8 mouse cellular contexts compared by ENCODE assay signal in the genomic region with DNA sequence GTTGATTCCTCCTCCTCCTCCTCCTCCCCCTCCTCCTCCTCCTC. TPM values are rescaled to one million over a fixed set of nuclear protein-coding genes. Genes with fewer than 3 reads are reported as not detected.
DNase-seq lines count a peak whose midpoint lies in the region; ATAC-seq and TF ChIP-seq lines count a peak whose summit lies in the region.
"Not testable (repeated sequence)": the region's sequence is repeated elsewhere in the genome, so short reads cannot be mapped to it uniquely, and the experiment has no call there.

A gene (minus strand): TSS at position 5 of the 44 bp plus-strand sequence.

- H3K79me2 ChIP-seq in CH12.LX (replicated peaks; ENCODE audit: control insufficient read depth, extremely low read depth, insufficient read depth, poor library complexity, severe bottlenecking) = peaks cover 23% of the 10 kb centered on the region

- peak within 1 kb of the TSS; percentile 75 to 94 (median 88) for H3K4me3 ChIP-seq in CH12.LX (replicated peaks in 1 of 3; ENCODE audit: low read depth in 2 of 3, low read length in 2 of 3, poor library complexity in 1 of 3)
- H3K4me3 ChIP-seq in brown adipose tissue, adult 24 weeks (ENCODE audit: insufficient read depth, low read depth, low read length) = peak within 1 kb of the TSS; percentile 99
- H3K4me3 ChIP-seq in forebrain, postnatal 0 days (ENCODE audit: low read depth, low read length) = peak within 1 kb of the TSS; percentile 79
- peak within 1 kb of the TSS; percentile 92 for H3K4me3 ChIP-seq in kidney, adult 2 months (ENCODE audit: insufficient read depth, low read depth, low read length)
- peak within 1 kb of the TSS; percentile 71 for H3K4me3 ChIP-seq in lung, embryonic 16.5 days (ENCODE audit: low read length)
- H3K4me3 ChIP-seq in neural tube, embryonic 14.5 days (ENCODE audit: low read depth, low read length) = peak within 1 kb of the TSS; percentile 79

- not testable (repeated sequence) for H3K9me3 ChIP-seq in CH12.LX (replicated peaks; ENCODE audit: low read length); forebrain, postnatal 0 days (ENCODE audit: low read length); lung, embryonic 16.5 days (ENCODE audit: control insufficient read depth, low read length); neural tube, embryonic 14.5 days (ENCODE audit: control insufficient read depth, low read length)

- dilution Hi-C loops in CH12.LX (cut with MboI; ENCODE audit: extremely low pct_ligation_motif_present, extremely low pct_unique_long_range_greater_than_20kb, low sequenced_read_pairs) = not testable (repeated sequence)

- H3K36me3 ChIP-seq in CH12.LX (replicated peaks in 1 of 2; ENCODE audit: control insufficient read depth in 1 of 2, insufficient read depth in 1 of 2, low read length in 1 of 2) = peaks cover 0 to 10% of the 10 kb centered on the region in 2 experiments
- H3K36me3 ChIP-seq in forebrain, postnatal 0 days (ENCODE audit: insufficient read depth); kidney, adult 2 months (ENCODE audit: control insufficient read depth, insufficient read depth, low read length); lung, embryonic 16.5 days (ENCODE audit: control insufficient read depth, insufficient read depth, low read length); neural tube, embryonic 14.5 days (ENCODE audit: control insufficient read depth, insufficient read depth, low read length): not testable (repeated sequence)

- TF ChIP-seq CTCF in CH12.LX (conservative IDR thresholded peaks at IDR 0.05 in 1 of 2, IDR thresholded peaks at IDR 0.05 in 1 of 2; ENCODE audit: low read depth in 2 of 2, low read length in 2 of 2); forebrain, postnatal 0 days (IDR thresholded peaks at IDR 0.05; ENCODE audit: low read depth); kidney, adult 2 months (conservative IDR thresholded peaks at IDR 0.05; ENCODE audit: insufficient read depth, insufficient read length, low read depth, low read length): not testable (repeated sequence)

- in situ Hi-C loops in CH12.LX (cut with MboI; ENCODE audit: low pct_ligation_motif_present, low pct_unique_long_range_greater_than_20kb, low sequenced_read_pairs) = loop anchor here (5.0 kb wide), 1 partner anchor 45 kb away; a partner anchor contains a TSS

- H3K27me3 ChIP-seq in CH12.LX (replicated peaks); forebrain, postnatal 0 days (ENCODE audit: insufficient read depth, low read length); kidney, adult 2 months (replicated peaks; ENCODE audit: control insufficient read depth, insufficient read depth, low read length); lung, embryonic 16.5 days (ENCODE audit: control insufficient read depth, insufficient read depth, low read depth, low read length); neural tube, embryonic 14.5 days (ENCODE audit: control insufficient read depth, insufficient read depth, low read length): not testable (repeated sequence)

- peak within 1 kb of the TSS; percentile 72 for H3K27ac ChIP-seq in CH12.LX (ENCODE audit: insufficient read depth, low read depth)
- H3K27ac ChIP-seq in brown adipose tissue, adult 24 weeks (replicated peaks; ENCODE audit: low read depth, low read length) = peak within 1 kb of the TSS; percentile 83
- peak within 1 kb of the TSS; percentile 94 for H3K27ac ChIP-seq in forebrain, postnatal 0 days (ENCODE audit: low read depth, low read length)
- peak within 1 kb of the TSS; percentile 72 for H3K27ac ChIP-seq in kidney, adult 2 months (ENCODE audit: insufficient read depth, low read depth, low read length)
- H3K27ac ChIP-seq in lung, embryonic 16.5 days (ENCODE audit: low read length) = peak within 1 kb of the TSS; percentile 87
- peak within 1 kb of the TSS; percentile 93 for H3K27ac ChIP-seq in neural tube, embryonic 14.5 days (ENCODE audit: low read depth, low read length)

- H3K9ac ChIP-seq in CH12.LX (ENCODE audit: insufficient read depth, low read depth) = peak within 1 kb of the TSS; percentile 84
- peak within 1 kb of the TSS; percentile 94 for H3K9ac ChIP-seq in forebrain, postnatal 0 days
- H3K9ac ChIP-seq in lung, embryonic 16.5 days (ENCODE audit: low read length) = peak within 1 kb of the TSS; percentile 75
- peak within 1 kb of the TSS; percentile 95 for H3K9ac ChIP-seq in neural tube, embryonic 14.5 days (replicated peaks; ENCODE audit: low read depth, low read length)

- intact Hi-C loops in heart, postnatal 10 days (cut with DNase I) = loop anchor here (1.0 to 10.0 kb wide), 2 partner anchors 47 to 278 kb away; a partner anchor contains a TSS
- intact Hi-C loops in left cerebral cortex, postnatal 36 days (cut with DNase I) = loop anchor here (5.0 kb wide), 2 partner anchors 45 to 65 kb away; a partner anchor contains a TSS

- not testable (repeated sequence) for DNase-seq in CH12.LX (ENCODE audit: extremely low read depth); forebrain, postnatal 0 days; heart, postnatal 10 days; kidney, adult 2 months; left cerebral cortex, postnatal 36 days (ENCODE audit: low spot score in 2 of 2)

- peaks cover 1 to 47% of the 10 kb centered on the region in 2 experiments; a peak in 3 of 4 replicates for H3K4me1 ChIP-seq in CH12.LX (ENCODE audit: control insufficient read depth in 1 of 2, insufficient read depth in 2 of 2)
- H3K4me1 ChIP-seq in brown adipose tissue, adult 24 weeks (ENCODE audit: control insufficient read depth, insufficient read depth, insufficient read length, low read length); forebrain, postnatal 0 days (ENCODE audit: insufficient read depth); kidney, adult 2 months (ENCODE audit: control insufficient read depth, insufficient read depth, low read length); lung, embryonic 16.5 days (replicated peaks; ENCODE audit: control insufficient read depth, insufficient read depth, low read length): not testable (repeated sequence)
- peaks cover 13% of the 10 kb centered on the region for H3K4me1 ChIP-seq in neural tube, embryonic 14.5 days (ENCODE audit: control insufficient read depth, insufficient read depth, low read length)

- not testable (repeated sequence) for TF ChIP-seq EP300 in CH12.LX (IDR thresholded peaks at IDR 0.05; ENCODE audit: low read length)

- peak within 1 kb of the TSS; percentile 85 for H3K4me2 ChIP-seq in CH12.LX (ENCODE audit: insufficient read depth, low read depth, poor library complexity, severe bottlenecking)
- H3K4me2 ChIP-seq in forebrain, postnatal 0 days (ENCODE audit: low read depth) = peak within 1 kb of the TSS; percentile 79
- H3K4me2 ChIP-seq in lung, embryonic 16.5 days (ENCODE audit: low read depth, low read length) = peak within 1 kb of the TSS; percentile 82
- peak within 1 kb of the TSS; percentile 80 for H3K4me2 ChIP-seq in neural tube, embryonic 14.5 days (ENCODE audit: low read depth, low read length)

- not testable (repeated sequence) for ATAC-seq in forebrain, postnatal 0 days; lung, embryonic 16.5 days (ENCODE audit: low read depth); neural tube, embryonic 14.5 days (ENCODE audit: low read depth)

- not testable (repeated sequence) for TF ChIP-seq RAD21 in CH12.LX (IDR thresholded peaks at IDR 0.05; ENCODE audit: low read depth, low read length)

- not testable (repeated sequence) for TF ChIP-seq POLR2A in CH12.LX (IDR thresholded peaks at IDR 0.05; ENCODE audit: low read depth, low read length); kidney, adult 2 months (IDR thresholded peaks at IDR 0.05; ENCODE audit: low read depth, low read length)

RNA-seq across cellular contexts. Expression of the gene that starts here (rescaled TPM):
- 45.0 and 48.9 TPM in 2 replicates for total RNA-seq in CH12.LX (2012; rRNA removed)
- 140 and 149 TPM in 2 replicates for total RNA-seq in CH12.LX (2014; rRNA removed)
- polyA plus RNA-seq in CH12.LX (2012; ENCODE audit: insufficient read length, low read depth) = 83.7 and 94.3 TPM in 2 replicates
- polyA plus RNA-seq in brown adipose tissue, adult 24 weeks (2012; ENCODE audit: insufficient read depth, insufficient read length, missing spikeins) = 16.6 and 18.9 TPM in 2 replicates
- total RNA-seq in forebrain, postnatal 0 days (2014; rRNA removed) = 95.7 and 99.2 TPM in 2 replicates
- polyA plus RNA-seq in forebrain, postnatal 0 days (2015; fragmentation: Nextera tagmentation; extraction: Ambion mirVana) = 69.5 and 76.8 TPM in 2 replicates
- 10 to 100 TPM; 26.4 to 28.1 TPM for total RNA-seq in heart, postnatal 10 days (2021)
- polyA plus RNA-seq in kidney, adult 2 months (2012; rRNA removed) = 28.7 and 31.8 TPM in 2 replicates
- total RNA-seq in left cerebral cortex, postnatal 36 days (2021) = 10 to 100 TPM; 32.3 to 42.2 TPM
- polyA plus RNA-seq in lung, embryonic 16.5 days (2015; fragmentation: Nextera tagmentation; extraction: Ambion mirVana) = 73.3 and 74.4 TPM in 2 replicates
- 82.5 and 83.3 TPM in 2 replicates for polyA plus RNA-seq in neural tube, embryonic 14.5 days (2014; fragmentation: Nextera tagmentation; extraction: Ambion mirVana)
